Mouse (Mus musculus) E14TG2a.4 (cell line): Measurements from ENCODE around the gene Trim47.
A peak's percentile ranks its signal among the peaks of the same experiment; 100 is the strongest.

Experiments
- H3K27me3 ChIP-seq: 2 replicates; pipeline ENCODE4 v1.6.1; 2014; ENCODE audit warnings: low read length, control low read depth; ENCODE audit not compliant: insufficient read depth
- H3K36me3 ChIP-seq: 2 replicates; pipeline ENCODE4 v1.6.1; 2014; ENCODE audit warnings: low read length, control low read depth; ENCODE audit not compliant: insufficient read depth
- H3K4me1 ChIP-seq: replicated peaks from 2 replicates; pipeline ENCODE4 v1.6.1; 2014; ENCODE audit warnings: low read depth, low read length, control low read depth
- H3K4me3 ChIP-seq: replicated peaks from 2 replicates; pipeline ENCODE4 v1.5.1; 2014; ENCODE audit warnings: mild to moderate bottlenecking, low read length
- H3K9me3 ChIP-seq: 2 replicates; pipeline ENCODE4 v1.6.1; 2014; ENCODE audit warnings: low read length, control low read depth
- CTCF ChIP-seq: conservative IDR thresholded peaks from 2 replicates; pipeline ENCODE4 v1.5.1; 2014; ENCODE audit warnings: low read length
- NANOG ChIP-seq: IDR thresholded peaks from 2 replicates; pipeline ENCODE4 v1.6.1; 2014; ENCODE audit warnings: borderline replicate concordance, low read length, mixed read lengths
- POU5F1 ChIP-seq: IDR thresholded peaks from 2 replicates; pipeline ENCODE4 v1.6.1; 2014; ENCODE audit warnings: low read length, borderline replicate concordance

Trim47 gene

DNA sequence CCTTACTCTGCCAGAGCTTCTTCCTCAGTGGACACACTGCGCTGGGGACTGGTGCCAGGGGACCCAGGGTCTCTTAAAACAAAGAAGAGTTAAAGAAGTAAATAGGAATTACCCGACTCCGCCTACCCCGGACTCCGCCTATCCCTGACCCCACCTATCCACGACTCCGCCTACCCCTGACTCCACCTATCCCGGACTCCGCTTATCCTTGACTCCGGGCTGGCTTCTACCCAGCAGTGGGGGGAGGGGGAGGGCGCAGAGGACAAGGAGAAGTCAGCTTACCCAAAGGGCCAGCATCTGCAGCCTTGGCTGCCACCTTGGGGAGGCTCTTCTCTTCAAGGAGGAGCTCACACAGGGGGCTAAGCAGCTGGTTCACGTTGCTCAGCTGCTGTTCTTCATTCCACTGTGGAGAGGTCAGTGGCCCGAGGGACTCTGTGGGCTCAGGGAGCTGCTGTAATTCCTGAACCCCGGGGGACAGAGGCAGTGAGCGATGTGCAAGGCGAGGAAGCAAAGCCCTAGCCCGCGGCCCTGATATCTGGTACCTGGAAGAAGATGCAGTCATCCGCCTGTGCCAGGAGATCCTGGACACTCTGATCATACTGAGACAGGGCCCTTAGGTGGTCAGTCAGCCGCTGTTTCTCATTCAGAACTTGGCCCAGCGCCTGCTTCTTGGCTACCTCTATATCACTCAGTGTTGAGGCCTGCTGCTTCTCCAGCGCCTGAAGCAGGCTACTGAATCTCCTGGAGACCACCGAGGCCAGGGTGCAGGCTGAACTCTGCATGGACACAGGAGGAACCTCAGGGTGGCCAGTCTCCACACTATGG is at the start of gene Trim47:
Trim47 (minus strand) TSS at position 55 of the 825 bp plus-strand sequence.
- H3K4me3 ChIP-seq, result peak within 1 kb of the TSS; percentile 63
- H3K9me3 ChIP-seq, result 0 out of 2 replicates have a peak, but pooled peaks cover 3% of the 10 kb centered on the region
- peaks cover 47% of the 10 kb centered on the region for H3K27me3 ChIP-seq
- H3K36me3 ChIP-seq, result peaks cover 11% of the 10 kb centered on the region
- TF ChIP-seq NANOG (no peak), POU5F1 (no peak), CTCF (no peak)
- peaks cover 51% of the 10 kb centered on the region for H3K4me1 ChIP-seq

DNA sequence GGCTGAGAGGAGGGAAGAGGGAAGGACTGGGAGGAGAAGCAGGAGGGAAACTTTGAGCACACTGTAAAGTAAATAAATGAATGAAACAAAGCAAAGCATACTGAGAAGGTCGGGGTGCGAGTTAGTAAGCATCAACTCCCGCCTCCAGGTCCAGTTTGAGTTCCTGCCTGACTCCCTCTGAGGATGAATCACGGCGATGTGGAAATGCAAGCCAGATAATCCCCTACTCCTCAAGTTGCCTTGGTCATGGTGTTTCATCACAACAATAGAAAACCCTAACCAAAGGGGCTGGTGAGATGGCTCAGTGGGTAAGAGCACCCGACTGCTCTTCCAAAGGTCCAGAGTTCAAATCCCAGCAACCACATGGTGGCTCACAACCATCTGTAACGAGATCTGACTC is 49.0 kb upstream of the Trim47 start:
- no peak overlapping the region for H3K4me3 ChIP-seq

DNA sequence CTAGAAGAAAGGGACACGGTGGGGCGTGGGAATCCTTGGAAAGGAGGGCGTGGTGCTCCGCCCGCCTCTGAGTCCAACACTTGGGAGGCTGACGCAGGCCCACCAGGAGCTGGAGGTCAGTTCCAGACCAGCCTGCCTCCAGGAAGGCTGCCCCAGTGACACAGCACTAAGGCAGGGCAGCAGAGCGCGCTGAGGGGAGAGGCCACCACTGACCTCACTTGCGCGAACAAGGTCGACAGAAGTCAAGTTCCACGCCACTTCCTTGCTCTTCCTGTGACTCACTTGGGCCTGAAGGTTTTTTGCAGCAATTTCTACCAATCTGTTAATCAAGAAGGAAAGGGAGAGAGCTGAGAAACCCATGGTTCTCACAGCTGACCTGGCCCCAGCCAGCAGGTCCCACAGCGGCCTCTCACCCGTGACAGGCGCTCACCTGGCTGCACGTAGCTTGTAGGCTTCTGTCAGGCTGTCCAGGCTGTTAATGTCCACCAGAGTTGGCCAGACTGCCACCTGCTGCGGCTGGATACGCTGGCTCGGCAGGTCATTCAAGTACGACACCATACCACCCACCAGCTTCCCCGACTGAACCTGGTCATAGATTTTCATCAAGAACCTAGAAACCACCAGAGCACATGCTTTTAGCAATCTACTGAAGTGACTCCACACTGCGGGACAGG is 47.9 kb upstream of the Trim47 start:
- TF ChIP-seq POU5F1, result no peak
- Histone ChIP-seq H3K4me1 (peaks cover 31% of the 10 kb centered on the region), H3K36me3 (peaks cover 70% of the 10 kb centered on the region), H3K4me3 (peak overlapping the region; percentile 17; the same call in 1 of the 2 replicates), H3K9me3 (no peaks in the 10 kb centered on the region), H3K27me3 (no peaks in the 10 kb centered on the region)

More for the DNA sequence above, 49.0 kb upstream of the Trim47 start:
- TF ChIP-seq NANOG, result no peak
- TF ChIP-seq POU5F1, result no peak
- TF ChIP-seq CTCF, result no peak
- no peaks in the 10 kb centered on the region for H3K27me3 ChIP-seq
- H3K9me3 ChIP-seq, result no peaks in the 10 kb centered on the region
- peaks cover 76% of the 10 kb centered on the region for H3K36me3 ChIP-seq
- peaks cover 30% of the 10 kb centered on the region for H3K4me1 ChIP-seq

DNA sequence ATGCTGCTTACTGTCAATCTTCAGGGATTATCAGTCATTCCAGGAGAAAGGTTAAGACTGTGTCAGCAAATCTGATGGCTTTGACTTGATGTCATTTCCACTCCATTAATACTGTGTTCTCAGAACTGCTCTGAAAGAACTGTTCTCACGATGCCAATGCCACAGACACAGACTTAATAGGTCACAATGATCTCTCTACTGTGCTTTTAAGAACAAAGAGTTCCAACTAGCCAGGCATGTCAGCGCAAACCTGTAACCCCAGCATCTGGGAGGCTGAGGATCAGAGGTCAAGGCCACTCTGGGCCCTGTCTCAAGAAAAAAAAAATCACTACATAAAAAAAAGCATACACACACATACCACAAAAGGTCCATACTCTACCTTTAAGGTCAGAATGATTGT is 44.9 kb upstream of the Trim47 start:
- Histone ChIP-seq H3K27me3 (peaks cover 7% of the 10 kb centered on the region; the same call in 1 of the 2 replicates), H3K4me1 (peaks cover 29% of the 10 kb centered on the region), H3K9me3 (no peaks in the 10 kb centered on the region), H3K4me3 (no peak overlapping the region), H3K36me3 (peaks cover 46% of the 10 kb centered on the region)
- TF ChIP-seq POU5F1 (no peak), NANOG (no peak)

DNA sequence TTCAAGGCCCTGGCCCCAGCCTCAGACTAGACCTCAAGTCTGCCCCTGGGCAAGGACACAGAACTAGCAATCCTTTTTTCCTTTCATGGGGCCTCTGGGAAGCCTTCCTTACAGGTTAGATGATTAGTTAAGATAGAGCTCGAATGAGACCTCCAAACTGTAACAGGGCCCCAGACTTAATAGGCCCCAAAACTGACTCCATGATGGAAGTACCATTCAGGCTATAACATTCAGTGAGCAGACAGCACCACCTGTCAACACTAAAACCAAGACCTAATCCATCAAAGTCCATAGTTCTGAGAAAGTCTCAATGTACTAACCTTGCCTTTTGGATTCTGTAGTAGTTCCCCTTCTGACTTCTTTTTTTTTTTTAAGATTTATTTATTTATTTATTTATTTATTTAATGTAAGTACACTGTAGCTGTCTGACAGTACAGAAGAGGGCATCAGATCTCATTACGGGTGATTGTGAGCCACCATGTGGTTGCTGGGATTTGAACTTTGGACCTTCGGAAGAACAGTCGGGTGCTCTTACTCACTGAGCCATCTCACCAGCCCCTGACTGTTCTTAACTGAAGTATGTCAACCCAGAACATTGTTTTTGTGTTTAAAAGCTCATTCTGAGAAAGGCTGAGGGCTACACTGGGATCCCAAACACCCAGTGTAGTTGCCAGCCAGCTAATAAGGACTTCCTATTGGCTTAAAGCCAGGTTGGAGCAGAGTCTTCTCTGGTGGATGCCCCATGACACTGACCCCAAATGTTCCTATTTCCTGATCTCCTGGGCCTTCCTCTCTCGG is 43.2 kb upstream of the Trim47 start:
- no peak overlapping the region for H3K4me3 ChIP-seq
- H3K36me3 ChIP-seq, result peaks cover 39% of the 10 kb centered on the region
- TF ChIP-seq CTCF (no peak), POU5F1 (no peak), NANOG (no peak)
- no peaks in the 10 kb centered on the region for H3K9me3 ChIP-seq
- peaks cover 7% of the 10 kb centered on the region; the same call in 1 of the 2 replicates for H3K27me3 ChIP-seq
- H3K4me1 ChIP-seq, result peaks cover 38% of the 10 kb centered on the region

DNA sequence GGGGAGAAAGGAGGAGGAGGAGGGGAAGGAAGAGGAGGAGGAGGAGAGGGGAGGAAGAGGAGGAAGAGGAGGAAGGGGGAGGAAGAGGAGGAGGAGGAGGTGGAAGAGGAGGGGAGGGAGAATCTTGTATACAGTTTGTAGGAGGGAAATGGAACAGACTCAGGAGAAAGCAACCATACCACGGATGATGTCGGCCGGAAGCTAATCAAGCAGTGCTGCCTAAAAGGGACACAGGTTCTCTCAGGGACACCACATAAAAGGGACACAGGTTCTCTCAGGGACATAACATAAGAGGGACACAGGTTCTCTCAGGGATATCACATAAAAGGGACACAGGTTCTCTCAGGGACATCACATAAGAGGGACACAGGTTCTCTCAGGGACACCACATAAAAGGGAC is 42.2 kb upstream of the Trim47 start:
- peaks cover 30% of the 10 kb centered on the region for H3K4me1 ChIP-seq
- no peak overlapping the region for H3K4me3 ChIP-seq
- H3K9me3 ChIP-seq, result no peaks in the 10 kb centered on the region
- TF ChIP-seq NANOG (no peak), POU5F1 (no peak), CTCF (no peak)
- peaks cover 7% of the 10 kb centered on the region; the same call in 1 of the 2 replicates for H3K27me3 ChIP-seq
- peaks cover 37% of the 10 kb centered on the region for H3K36me3 ChIP-seq

DNA sequence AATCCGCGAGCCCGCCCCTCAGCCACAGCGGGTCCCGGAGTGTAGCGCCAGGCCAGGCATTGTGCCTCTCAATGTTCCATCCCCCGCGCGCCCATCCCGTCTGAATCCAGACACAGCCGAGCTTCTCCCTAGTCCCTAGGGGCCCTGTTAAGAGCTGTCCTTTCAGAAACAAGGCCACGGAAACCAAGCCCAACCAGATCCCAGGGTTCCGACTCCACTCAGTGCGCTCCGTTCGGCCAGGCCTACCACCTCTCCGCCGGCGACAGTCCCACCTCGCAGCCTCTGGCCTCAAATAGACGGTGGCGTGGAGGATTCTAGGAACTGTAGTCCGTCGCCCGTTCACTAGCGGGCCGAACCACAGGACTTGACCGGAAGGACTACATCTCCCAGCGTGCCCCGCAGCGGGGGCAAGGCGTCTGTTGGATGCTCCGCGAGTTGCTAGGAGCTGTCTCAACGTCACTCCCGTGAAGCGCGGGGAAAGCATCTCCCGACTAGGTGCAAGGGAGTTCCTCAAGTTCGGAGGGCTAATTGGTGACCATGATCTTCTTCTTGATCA is 41.0 kb upstream of the Trim47 start, which contains the start of gene Fbf1:
Fbf1 (minus strand) TSS at position 283 of the 556 bp plus-strand sequence.
- peaks cover 40% of the 10 kb centered on the region for H3K4me1 ChIP-seq
- H3K36me3 ChIP-seq, result peaks cover 32% of the 10 kb centered on the region
- no peak for TF ChIP-seq CTCF
- H3K4me3 ChIP-seq, result peak within 1 kb of the TSS; percentile 86
- peaks cover 15% of the 10 kb centered on the region; the same call in 1 of the 2 replicates for H3K27me3 ChIP-seq
- no peaks in the 10 kb centered on the region for H3K9me3 ChIP-seq

DNA sequence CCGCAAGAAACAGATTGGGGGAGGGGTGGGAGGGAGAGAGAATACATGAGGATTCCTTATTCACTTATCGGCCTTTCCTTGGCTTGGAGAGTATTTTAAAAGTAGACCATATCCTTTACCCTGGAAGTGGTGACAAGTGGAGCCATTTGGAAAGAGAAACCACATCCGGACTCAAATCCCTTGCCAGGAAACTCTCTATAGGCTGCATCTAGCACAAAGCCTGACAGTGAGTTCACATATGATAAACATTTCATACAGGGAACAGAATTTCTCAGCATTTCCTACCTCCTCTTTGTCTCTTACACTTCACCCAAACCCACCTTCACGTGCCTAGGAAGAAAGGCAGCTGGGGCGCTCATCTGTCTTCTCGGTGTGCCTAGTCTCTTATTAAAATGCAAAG is 40.2 kb upstream of the Trim47 start:
- Histone ChIP-seq H3K36me3 (peaks cover 25% of the 10 kb centered on the region), H3K4me3 (peak overlapping the region; percentile 86), H3K4me1 (peaks cover 46% of the 10 kb centered on the region), H3K9me3 (no peaks in the 10 kb centered on the region), H3K27me3 (peaks cover 16% of the 10 kb centered on the region; the same call in 1 of the 2 replicates)
- TF ChIP-seq POU5F1, result no peak
- TF ChIP-seq NANOG, result no peak
